Mouse (Mus musculus): Measurements from ENCODE around the gene Setd5. TPM values are rescaled to one million over a fixed set of nuclear protein-coding genes. Genes with fewer than 3 reads are reported as not detected.

The Setd5 gene
- polyA plus RNA-seq, 1 experiment from 2014 or later, result 46.4 TPM

DNA sequence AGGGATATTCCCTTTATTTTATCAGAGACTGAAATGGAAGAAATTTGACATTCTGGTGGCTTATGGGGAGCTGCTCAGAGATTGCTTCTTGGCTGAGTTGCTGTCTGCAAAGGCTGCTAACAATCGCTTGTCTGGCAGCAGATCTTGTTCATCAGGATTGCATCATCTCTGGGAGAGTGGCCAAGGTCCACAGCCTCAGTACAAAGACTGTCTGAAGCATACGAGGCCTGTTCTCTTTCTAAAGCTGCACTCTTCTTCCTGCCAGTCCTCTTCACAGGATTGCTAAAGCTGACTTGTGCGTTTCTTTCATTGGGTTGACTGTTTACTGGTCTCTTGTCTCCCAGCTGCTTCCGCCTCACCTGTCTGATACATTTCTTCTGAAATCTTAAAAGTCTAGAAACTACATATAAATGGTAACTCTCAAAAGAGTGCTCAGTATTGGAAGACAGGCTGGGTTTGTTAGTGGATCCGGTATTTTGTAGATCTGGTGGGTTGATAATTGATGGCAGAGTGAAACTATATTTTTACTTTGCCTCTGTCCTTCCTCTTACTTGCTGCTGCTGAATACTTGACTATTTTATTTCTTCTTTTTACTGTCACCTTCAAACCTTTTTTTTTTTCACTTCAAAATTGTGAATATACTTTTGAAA is 22.6 kb downstream of the Setd5 start:
- no peaks in the 10 kb centered on the region for H3K27me3 ChIP-seq (ENCODE audit: insufficient read depth, low read length)
- no peaks in the 10 kb centered on the region for H3K36me3 ChIP-seq (ENCODE audit: insufficient read depth, low read length)
- 19% methylated on average over 5 of the region's 5 CpGs for WGBS
- H3K4me2 ChIP-seq (ENCODE audit: low read length), result peak overlapping the region; percentile 26; the same call in 1 of the 2 replicates
- DNase-seq (ENCODE audit: low spot score) (peak; percentile 91), ATAC-seq (replicated peaks; ENCODE audit: low FRiP score, low read depth) (peak; percentile 89)
- H3K9me3 ChIP-seq (replicated peaks; ENCODE audit: low read length), result no peaks in the 10 kb centered on the region
- H3K4me3 ChIP-seq (replicated peaks; ENCODE audit: low read depth, low read length), result no peak overlapping the region
- H3K9ac ChIP-seq (ENCODE audit: low read depth, low read length), result peak overlapping the region; percentile 24; the same call in 1 of the 2 replicates
- 0 out of 2 replicates have a peak, but pooled peaks cover 3% of the 10 kb centered on the region for H3K4me1 ChIP-seq (replicated peaks; ENCODE audit: insufficient read depth, low read length)
- TF ChIP-seq CTCF (IDR thresholded peaks at IDR 0.05; ENCODE audit: low read depth), result no peak
- peak overlapping the region; percentile 74 for H3K27ac ChIP-seq

DNA sequence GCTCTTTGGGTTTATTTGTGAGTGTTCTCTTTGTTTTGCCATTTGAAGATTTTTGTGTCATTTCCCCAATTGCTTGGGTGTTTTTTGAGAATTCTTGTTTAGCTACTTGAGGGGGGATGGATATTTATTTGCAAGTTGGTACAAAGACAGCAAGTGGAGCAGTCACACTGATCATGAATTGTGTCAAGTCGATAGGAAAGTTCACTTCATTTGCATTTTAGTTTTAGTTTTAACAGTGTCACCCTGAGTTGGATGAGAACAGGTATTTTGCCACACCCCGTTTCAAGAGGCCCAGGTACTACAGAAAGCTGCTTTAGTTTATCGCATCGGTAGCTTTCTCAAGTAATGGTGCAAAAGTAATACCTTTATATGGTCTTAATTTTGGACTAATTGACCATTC is 25.4 kb downstream of the Setd5 start:
- Histone ChIP-seq H3K36me3 (ENCODE audit: insufficient read depth, low read length) (no peaks in the 10 kb centered on the region), H3K4me2 (ENCODE audit: low read length) (no peak overlapping the region), H3K9ac (ENCODE audit: low read depth, low read length) (no peak overlapping the region), H3K27me3 (ENCODE audit: insufficient read depth, low read length) (no peaks in the 10 kb centered on the region), H3K4me3 (replicated peaks; ENCODE audit: low read depth, low read length) (no peak overlapping the region), H3K4me1 (replicated peaks; ENCODE audit: insufficient read depth, low read length) (0 out of 2 replicates have a peak, but pooled peaks cover 3% of the 10 kb centered on the region), H3K27ac (no peak overlapping the region), H3K9me3 (replicated peaks; ENCODE audit: low read length) (no peaks in the 10 kb centered on the region)
- ATAC-seq (replicated peaks; ENCODE audit: low FRiP score, low read depth) (no peak), DNase-seq (ENCODE audit: low spot score) (no peak)
- WGBS, result 70% methylated on average over 4 of the region's 4 CpGs
- no peak for TF ChIP-seq CTCF (IDR thresholded peaks at IDR 0.05; ENCODE audit: low read depth)

DNA sequence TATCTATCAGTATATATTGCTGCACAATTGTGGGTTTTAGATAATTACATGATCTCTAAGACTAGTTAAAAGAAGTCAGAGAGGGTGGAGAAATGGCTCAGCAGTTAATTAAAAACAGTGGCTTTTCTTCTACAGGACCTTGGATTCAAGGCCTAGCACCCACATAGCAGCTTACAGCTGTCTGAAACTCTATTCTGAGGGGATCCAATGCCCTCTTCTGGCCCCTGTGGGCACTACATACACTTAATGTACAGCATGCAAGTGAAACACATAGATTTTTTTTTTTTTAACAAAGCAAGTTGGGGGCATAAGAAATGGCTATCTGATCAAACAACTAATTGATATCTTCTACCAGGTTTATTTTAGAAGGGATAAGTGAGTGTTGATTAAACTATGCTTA is 26.6 kb downstream of the Setd5 start:
- no peak overlapping the region for H3K9ac ChIP-seq (ENCODE audit: low read depth, low read length)
- ATAC-seq (replicated peaks; ENCODE audit: low FRiP score, low read depth) (0 out of 2 replicates have a peak, but pooled peaks have one; percentile 46), DNase-seq (ENCODE audit: low spot score) (peak; percentile 74)
- no peak overlapping the region for H3K27ac ChIP-seq
- 0 out of 2 replicates have a peak, but pooled peaks cover 3% of the 10 kb centered on the region for H3K4me1 ChIP-seq (replicated peaks; ENCODE audit: insufficient read depth, low read length)
- H3K27me3 ChIP-seq (ENCODE audit: insufficient read depth, low read length), result no peaks in the 10 kb centered on the region
- no peaks in the 10 kb centered on the region for H3K36me3 ChIP-seq (ENCODE audit: insufficient read depth, low read length)
- TF ChIP-seq CTCF (IDR thresholded peaks at IDR 0.05; ENCODE audit: low read depth), result peak; percentile 74
- H3K4me3 ChIP-seq (replicated peaks; ENCODE audit: low read depth, low read length), result no peak overlapping the region
- no peak overlapping the region for H3K4me2 ChIP-seq (ENCODE audit: low read length)
- H3K9me3 ChIP-seq (replicated peaks; ENCODE audit: low read length), result no peaks in the 10 kb centered on the region

DNA sequence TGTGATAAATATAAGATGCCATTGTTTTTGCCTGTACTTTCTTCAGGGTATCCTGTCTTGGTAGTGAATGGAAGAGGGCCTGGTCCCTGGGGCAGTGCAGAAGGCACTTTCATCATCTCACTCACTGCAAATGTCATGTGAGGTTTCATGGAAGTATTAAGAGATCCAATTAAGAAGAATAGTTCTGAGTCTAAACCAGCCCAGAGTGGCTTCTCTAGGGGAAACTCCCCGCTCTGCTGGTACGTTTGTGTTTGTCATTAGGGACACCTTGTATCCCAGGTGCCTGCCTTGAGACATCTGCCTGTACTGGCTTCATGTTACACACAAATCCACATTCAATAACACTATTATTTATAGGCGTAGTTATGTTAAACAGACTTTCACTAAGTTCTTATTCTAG is 32.2 kb downstream of the Setd5 start:
- H3K9me3 ChIP-seq (replicated peaks; ENCODE audit: low read length), result no peaks in the 10 kb centered on the region
- ATAC-seq (replicated peaks; ENCODE audit: low FRiP score, low read depth) (no peak), DNase-seq (ENCODE audit: low spot score) (no peak)
- no peak for TF ChIP-seq CTCF (IDR thresholded peaks at IDR 0.05; ENCODE audit: low read depth)
- H3K4me2 ChIP-seq (ENCODE audit: low read length), result no peak overlapping the region
- H3K27ac ChIP-seq, result no peak overlapping the region
- WGBS, result 86% methylated on average over 3 of the region's 3 CpGs
- no peaks in the 10 kb centered on the region for H3K27me3 ChIP-seq (ENCODE audit: insufficient read depth, low read length)
- no peak overlapping the region for H3K4me3 ChIP-seq (replicated peaks; ENCODE audit: low read depth, low read length)
- no peak overlapping the region for H3K9ac ChIP-seq (ENCODE audit: low read depth, low read length)
- no peaks in the 10 kb centered on the region for H3K4me1 ChIP-seq (replicated peaks; ENCODE audit: insufficient read depth, low read length)
- peaks cover 29% of the 10 kb centered on the region for H3K36me3 ChIP-seq (ENCODE audit: insufficient read depth, low read length)

DNA sequence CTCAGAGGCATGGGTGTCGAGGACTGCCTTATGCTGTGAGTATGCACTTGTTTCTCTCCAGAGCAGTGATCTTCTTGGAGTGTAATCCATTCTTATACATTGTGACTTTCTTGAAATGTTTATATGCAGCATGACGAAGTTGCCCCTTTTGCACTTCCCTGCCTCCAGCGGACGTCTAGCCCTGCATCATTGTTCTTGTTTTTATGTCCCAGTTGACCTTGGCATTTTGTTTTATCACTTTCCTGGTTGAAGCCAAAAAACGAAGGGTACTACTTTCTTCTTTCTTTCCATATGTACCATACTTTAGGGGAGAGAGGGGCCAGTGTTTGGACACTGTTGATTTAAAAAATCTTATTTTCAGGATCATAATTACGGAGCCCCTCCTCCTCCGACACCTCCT is 32.8 kb downstream of the Setd5 start:
- Histone ChIP-seq H3K4me2 (ENCODE audit: low read length) (no peak overlapping the region), H3K4me1 (replicated peaks; ENCODE audit: insufficient read depth, low read length) (no peaks in the 10 kb centered on the region), H3K9me3 (replicated peaks; ENCODE audit: low read length) (no peaks in the 10 kb centered on the region), H3K9ac (ENCODE audit: low read depth, low read length) (no peak overlapping the region), H3K36me3 (ENCODE audit: insufficient read depth, low read length) (peaks cover 34% of the 10 kb centered on the region), H3K27ac (no peak overlapping the region), H3K27me3 (ENCODE audit: insufficient read depth, low read length) (no peaks in the 10 kb centered on the region), H3K4me3 (replicated peaks; ENCODE audit: low read depth, low read length) (no peak overlapping the region)
- DNase-seq (ENCODE audit: low spot score) (no peak), ATAC-seq (replicated peaks; ENCODE audit: low FRiP score, low read depth) (no peak)
- TF ChIP-seq CTCF (IDR thresholded peaks at IDR 0.05; ENCODE audit: low read depth), result no peak
- 75% methylated on average over 7 of the region's 7 CpGs for WGBS

DNA sequence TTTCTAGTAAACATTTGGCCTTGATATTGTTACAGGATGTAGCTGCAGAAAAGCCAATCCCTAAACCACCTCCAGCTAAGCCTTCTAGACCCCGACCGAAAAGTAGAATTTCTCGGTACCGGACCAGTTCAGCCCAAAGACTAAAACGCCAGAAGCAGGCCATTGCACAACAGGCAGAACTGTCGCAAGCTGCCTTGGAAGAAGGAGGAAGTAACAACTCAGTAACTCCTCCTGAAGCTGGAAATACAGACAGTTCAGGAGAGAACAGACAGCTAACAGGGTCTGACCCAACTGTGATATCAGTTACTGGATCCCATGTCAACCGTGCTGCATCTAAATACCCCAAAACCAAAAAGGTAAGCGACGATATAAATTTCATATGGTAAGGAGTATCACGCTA is 43.6 kb downstream of the Setd5 start:
- H3K4me3 ChIP-seq (replicated peaks; ENCODE audit: low read depth, low read length), result no peak overlapping the region
- DNase-seq (ENCODE audit: low spot score), result no peak
- ATAC-seq (replicated peaks; ENCODE audit: low FRiP score, low read depth), result no peak
- no peak overlapping the region for H3K9ac ChIP-seq (ENCODE audit: low read depth, low read length)
- no peak for TF ChIP-seq CTCF (IDR thresholded peaks at IDR 0.05; ENCODE audit: low read depth)
- 93% methylated on average over 10 of the region's 10 CpGs for WGBS
- no peaks in the 10 kb centered on the region for H3K27me3 ChIP-seq (ENCODE audit: insufficient read depth, low read length)
- no peaks in the 10 kb centered on the region for H3K4me1 ChIP-seq (replicated peaks; ENCODE audit: insufficient read depth, low read length)
- no peak overlapping the region for H3K4me2 ChIP-seq (ENCODE audit: low read length)
- H3K9me3 ChIP-seq (replicated peaks; ENCODE audit: low read length), result no peaks in the 10 kb centered on the region
- peaks cover 72% of the 10 kb centered on the region for H3K36me3 ChIP-seq (ENCODE audit: insufficient read depth, low read length)
- no peak overlapping the region for H3K27ac ChIP-seq

DNA sequence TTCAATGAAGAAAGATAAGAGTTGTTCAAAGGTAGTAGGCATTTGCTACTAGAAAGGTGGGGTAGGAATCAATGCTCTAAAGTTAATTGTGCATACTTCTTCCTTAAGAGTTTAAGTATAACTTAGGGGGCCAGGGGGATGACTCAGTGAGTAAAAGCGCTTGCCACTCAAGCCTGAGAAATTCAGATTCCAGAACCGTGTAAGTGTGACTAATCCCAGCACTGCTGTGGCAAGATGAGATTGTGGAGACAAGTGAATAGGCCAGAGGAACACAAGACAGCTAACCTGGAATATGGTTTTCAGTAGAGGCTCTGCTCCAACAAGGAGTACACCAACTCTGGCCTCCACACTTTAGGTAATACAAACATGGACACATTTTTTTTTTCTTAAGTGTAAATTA is 56.2 kb downstream of the Setd5 start:
- WGBS, result 65% methylated on average over 2 of the region's 2 CpGs
- Histone ChIP-seq H3K27me3 (ENCODE audit: insufficient read depth, low read length) (no peaks in the 10 kb centered on the region), H3K9me3 (replicated peaks; ENCODE audit: low read length) (no peaks in the 10 kb centered on the region), H3K4me3 (replicated peaks; ENCODE audit: low read depth, low read length) (no peak overlapping the region), H3K36me3 (ENCODE audit: insufficient read depth, low read length) (peaks cover 38% of the 10 kb centered on the region), H3K4me1 (replicated peaks; ENCODE audit: insufficient read depth, low read length) (no peaks in the 10 kb centered on the region), H3K27ac (no peak overlapping the region), H3K9ac (ENCODE audit: low read depth, low read length) (no peak overlapping the region), H3K4me2 (ENCODE audit: low read length) (no peak overlapping the region)
- ATAC-seq (replicated peaks; ENCODE audit: low FRiP score, low read depth) (no peak), DNase-seq (ENCODE audit: low spot score) (no peak)
- TF ChIP-seq CTCF (IDR thresholded peaks at IDR 0.05; ENCODE audit: low read depth), result no peak

Measured in kidney, postnatal 0 days (tissue).